9 mouse cellular contexts compared by ENCODE assay signal in genomic region chr3:90472213-90472612, GRCm38 (mm10). TPM values are rescaled to one million over a fixed set of nuclear protein-coding genes. Genes with fewer than 3 reads are reported as not detected.
DNase-seq lines count a peak whose midpoint lies in the region; ATAC-seq and TF ChIP-seq lines count a peak whose summit lies in the region.
"Had no signal": no experiment of that assay in that cellular context is flagged by ENCODE, and none has a peak within 500 bp of the region (broad histone marks: within the 10 kb centered on the region; RNA-seq: fewer than 3 reads in every experiment).

No protein-coding gene starts in this region.

- dilution Hi-C loops in CH12.LX (cut with MboI; ENCODE audit: extremely low pct_ligation_motif_present, extremely low pct_unique_long_range_greater_than_20kb, low sequenced_read_pairs): no loop called here

- no peak overlapping the region for H3K4me3 ChIP-seq in hindbrain, postnatal 0 days (ENCODE audit: low read length)
- H3K4me3 ChIP-seq in hindbrain, embryonic 14.5 days (replicated peaks; ENCODE audit: low read length): no peak overlapping the region
- no peak overlapping the region for H3K4me3 ChIP-seq in CH12.LX (replicated peaks in 1 of 3; ENCODE audit: low read depth in 2 of 3, low read length in 2 of 3, poor library complexity in 1 of 3)
- no peak overlapping the region for H3K4me3 ChIP-seq in bone marrow, adult 2 months (replicated peaks; ENCODE audit: control insufficient read depth, low read depth, low read length)
- no peak overlapping the region for H3K4me3 ChIP-seq in spleen, adult 2 months (ENCODE audit: extremely low read depth, insufficient read depth, insufficient read length)
- no peak overlapping the region for H3K4me3 ChIP-seq in midbrain, embryonic 10.5 days
- H3K4me3 ChIP-seq in forebrain, embryonic 13.5 days: no peak overlapping the region
- H3K4me3 ChIP-seq: embryonic facial prominence, embryonic 13.5 days had no signal

- peak; percentile 60 for TF ChIP-seq CTCF in hindbrain, postnatal 0 days (IDR thresholded peaks at IDR 0.05; ENCODE audit: low read depth)
- TF ChIP-seq CTCF in CH12.LX (conservative IDR thresholded peaks at IDR 0.05 in 1 of 2, IDR thresholded peaks at IDR 0.05 in 1 of 2; ENCODE audit: low read depth in 2 of 2, low read length in 2 of 2): peak; percentile 63 to 76
- TF ChIP-seq CTCF in bone marrow, adult 2 months (IDR thresholded peaks at IDR 0.05; ENCODE audit: control insufficient read depth, insufficient read depth, low read length): 0 out of 2 replicates have a peak, but pooled peaks have one; percentile 7
- TF ChIP-seq CTCF in spleen, adult 2 months (IDR thresholded peaks at IDR 0.05; ENCODE audit: extremely low read depth, insufficient read depth, insufficient read length, insufficient replicate concordance): peak; percentile 24; the same call in 1 of the 2 replicates

- peaks cover 12% of the 10 kb centered on the region for H3K79me2 ChIP-seq in CH12.LX (replicated peaks; ENCODE audit: control insufficient read depth, extremely low read depth, insufficient read depth, poor library complexity, severe bottlenecking)

- H3K9me3 ChIP-seq in hindbrain, postnatal 0 days (ENCODE audit: low read length): no peaks in the 10 kb centered on the region
- no peaks in the 10 kb centered on the region for H3K9me3 ChIP-seq in hindbrain, embryonic 14.5 days (ENCODE audit: control insufficient read depth, low read length)
- H3K9me3 ChIP-seq in CH12.LX (replicated peaks; ENCODE audit: low read length): no peaks in the 10 kb centered on the region
- no peaks in the 10 kb centered on the region for H3K9me3 ChIP-seq in midbrain, embryonic 10.5 days (replicated peaks)
- H3K9me3 ChIP-seq in forebrain, embryonic 13.5 days (replicated peaks): no peaks in the 10 kb centered on the region
- H3K9me3 ChIP-seq: embryonic facial prominence, embryonic 13.5 days had no signal

- DNase-seq in hindbrain, postnatal 0 days (ENCODE audit: low spot score): peak; percentile 17
- DNase-seq in hindbrain, embryonic 14.5 days (ENCODE audit: low spot score): no peak
- DNase-seq in CH12.LX (ENCODE audit: extremely low read depth): peak; percentile 79
- peak; percentile 55 to 69 for DNase-seq in kidney, adult 8-10 months
- DNase-seq in spleen, adult 2 months (ENCODE audit: low read depth in 1 of 2, low spot score in 2 of 2): peak; percentile 65 to 72
- DNase-seq in midbrain, embryonic 10.5 days (ENCODE audit: low spot score): no peak

- H3K36me3 ChIP-seq in hindbrain, postnatal 0 days (ENCODE audit: insufficient read depth, low read length): no peaks in the 10 kb centered on the region
- no peaks in the 10 kb centered on the region for H3K36me3 ChIP-seq in hindbrain, embryonic 14.5 days (replicated peaks; ENCODE audit: control insufficient read depth, insufficient read depth)
- H3K36me3 ChIP-seq in CH12.LX (replicated peaks in 1 of 2; ENCODE audit: control insufficient read depth in 1 of 2, insufficient read depth in 1 of 2, low read length in 1 of 2): no peaks in the 10 kb centered on the region
- H3K36me3 ChIP-seq in spleen, adult 2 months (ENCODE audit: control insufficient read depth, insufficient read depth, low read length): no peaks in the 10 kb centered on the region
- peaks cover 1% of the 10 kb centered on the region for H3K36me3 ChIP-seq in midbrain, embryonic 10.5 days
- H3K36me3 ChIP-seq in forebrain, embryonic 13.5 days (ENCODE audit: poor library complexity, severe bottlenecking): no peaks in the 10 kb centered on the region
- H3K36me3 ChIP-seq: embryonic facial prominence, embryonic 13.5 days had no signal

- ATAC-seq in hindbrain, postnatal 0 days: no peak
- ATAC-seq in hindbrain, embryonic 14.5 days (ENCODE audit: low FRiP score): no peak
- ATAC-seq in forebrain, embryonic 13.5 days: no peak

- H3K27ac ChIP-seq in hindbrain, postnatal 0 days: no peak overlapping the region
- no peak overlapping the region for H3K27ac ChIP-seq in hindbrain, embryonic 14.5 days
- 0 out of 2 replicates have a peak overlapping the region, but pooled peaks have one; percentile 13 for H3K27ac ChIP-seq in CH12.LX (ENCODE audit: insufficient read depth, low read depth)
- no peak overlapping the region for H3K27ac ChIP-seq in bone marrow, adult 2 months (ENCODE audit: control insufficient read depth, insufficient read depth, low read depth, low read length, poor library complexity)
- no peak overlapping the region for H3K27ac ChIP-seq in spleen, adult 2 months (ENCODE audit: insufficient read depth, low read length)
- H3K27ac ChIP-seq in midbrain, embryonic 10.5 days (replicated peaks): no peak overlapping the region
- no peak overlapping the region for H3K27ac ChIP-seq in forebrain, embryonic 13.5 days
- H3K27ac ChIP-seq: embryonic facial prominence, embryonic 13.5 days had no signal

- WGBS in hindbrain, postnatal 0 days: 31% methylated on average over 3 of the region's 3 CpGs
- WGBS in hindbrain, embryonic 14.5 days: 40% methylated on average over 3 of the region's 3 CpGs
- WGBS in bone marrow, adult 2 months: 3% methylated on average over 3 of the region's 3 CpGs
- WGBS in spleen, adult 2 months: 7% methylated on average over 3 of the region's 3 CpGs
- 35% methylated on average over 3 of the region's 3 CpGs for WGBS in midbrain, embryonic 10.5 days
- 31% methylated on average over 3 of the region's 3 CpGs for WGBS in forebrain, embryonic 13.5 days

- no peak overlapping the region for H3K4me2 ChIP-seq in hindbrain, postnatal 0 days (ENCODE audit: low read depth, low read length)
- no peak overlapping the region for H3K4me2 ChIP-seq in hindbrain, embryonic 14.5 days (replicated peaks)
- no peak overlapping the region for H3K4me2 ChIP-seq in CH12.LX (ENCODE audit: insufficient read depth, low read depth, poor library complexity, severe bottlenecking)
- H3K4me2 ChIP-seq in forebrain, embryonic 13.5 days: no peak overlapping the region
- H3K4me2 ChIP-seq: embryonic facial prominence, embryonic 13.5 days had no signal

- peak; percentile 38; the same call in 1 of the 2 replicates for TF ChIP-seq POLR2A in CH12.LX (IDR thresholded peaks at IDR 0.05; ENCODE audit: low read depth, low read length)
- TF ChIP-seq POLR2A in bone marrow, adult 2 months (IDR thresholded peaks at IDR 0.05; ENCODE audit: borderline replicate concordance, control insufficient read depth, low read depth, low read length): no peak
- TF ChIP-seq POLR2A in spleen, adult 2 months (IDR thresholded peaks at IDR 0.05; ENCODE audit: low read depth, low read length): no peak

- H3K9ac ChIP-seq in hindbrain, postnatal 0 days (replicated peaks; ENCODE audit: low read length): no peak overlapping the region
- H3K9ac ChIP-seq in hindbrain, embryonic 14.5 days: no peak overlapping the region
- H3K9ac ChIP-seq in CH12.LX (ENCODE audit: insufficient read depth, low read depth): no peak overlapping the region
- no peak overlapping the region for H3K9ac ChIP-seq in forebrain, embryonic 13.5 days
- H3K9ac ChIP-seq: embryonic facial prominence, embryonic 13.5 days had no signal

- H3K4me1 ChIP-seq in hindbrain, postnatal 0 days (ENCODE audit: insufficient read depth, low read length): no peaks in the 10 kb centered on the region
- peaks cover 5% of the 10 kb centered on the region for H3K4me1 ChIP-seq in hindbrain, embryonic 14.5 days (replicated peaks; ENCODE audit: control insufficient read depth, insufficient read depth, low read length)
- H3K4me1 ChIP-seq in CH12.LX (ENCODE audit: control insufficient read depth in 1 of 2, insufficient read depth in 2 of 2): peaks cover 2 to 12% of the 10 kb centered on the region in 2 experiments; a peak in 2 of 4 replicates
- H3K4me1 ChIP-seq in bone marrow, adult 2 months (ENCODE audit: control insufficient read depth, insufficient read depth, low read length): peaks cover 1% of the 10 kb centered on the region; the same call in 1 of the 2 replicates
- no peaks in the 10 kb centered on the region; the same call in 1 of the 2 replicates for H3K4me1 ChIP-seq in spleen, adult 2 months (ENCODE audit: control insufficient read depth, insufficient read depth, insufficient read length)
- H3K4me1 ChIP-seq in midbrain, embryonic 10.5 days: peaks cover 6% of the 10 kb centered on the region
- peaks cover 4% of the 10 kb centered on the region for H3K4me1 ChIP-seq in forebrain, embryonic 13.5 days

- TF ChIP-seq RAD21 in CH12.LX (IDR thresholded peaks at IDR 0.05; ENCODE audit: low read depth, low read length): peak; percentile 5

- in situ Hi-C loops in CH12.LX (cut with MboI; ENCODE audit: low pct_ligation_motif_present, low pct_unique_long_range_greater_than_20kb, low sequenced_read_pairs): no loop called here

- TF ChIP-seq EP300 in CH12.LX (IDR thresholded peaks at IDR 0.05; ENCODE audit: low read length): no peak

- no peaks in the 10 kb centered on the region for H3K27me3 ChIP-seq in hindbrain, postnatal 0 days (ENCODE audit: insufficient read depth, low read length)
- no peaks in the 10 kb centered on the region for H3K27me3 ChIP-seq in hindbrain, embryonic 14.5 days (ENCODE audit: control insufficient read depth, insufficient read depth, low read length)
- no peaks in the 10 kb centered on the region for H3K27me3 ChIP-seq in CH12.LX (replicated peaks)
- H3K27me3 ChIP-seq in spleen, adult 2 months (ENCODE audit: control insufficient read depth, insufficient read depth, low read length): no peaks in the 10 kb centered on the region
- H3K27me3 ChIP-seq in midbrain, embryonic 10.5 days (ENCODE audit: low read depth, poor library complexity, severe bottlenecking): no peaks in the 10 kb centered on the region
- H3K27me3 ChIP-seq in forebrain, embryonic 13.5 days: 0 out of 2 replicates have a peak, but pooled peaks cover 4% of the 10 kb centered on the region
- H3K27me3 ChIP-seq: embryonic facial prominence, embryonic 13.5 days had no signal

RNA-seq across cellular contexts. Expression of gene Ilf2, which starts 3.7 kb away (rescaled TPM):
- total RNA-seq in hindbrain, postnatal 0 days (2014; rRNA removed): 111 and 119 TPM in 2 replicates
- 177 and 178 TPM in 2 replicates for polyA plus RNA-seq in hindbrain, postnatal 0 days (2015; fragmentation: Nextera tagmentation; extraction: Ambion mirVana)
- 228 and 235 TPM in 2 replicates for polyA plus RNA-seq in hindbrain, embryonic 14.5 days (2014; fragmentation: Nextera tagmentation; extraction: Ambion mirVana)
- total RNA-seq in CH12.LX (2012; rRNA removed) (120 and 148 TPM in 2 replicates), CH12.LX (2014; rRNA removed) (182 and 208 TPM in 2 replicates)
- 197 and 199 TPM in 2 replicates for polyA plus RNA-seq in CH12.LX (2012; ENCODE audit: insufficient read length, low read depth)
- 85.2 and 110 TPM in 2 replicates for polyA plus RNA-seq in bone marrow, adult 2 months (2011; ENCODE audit: insufficient read depth, insufficient read length, low replicate concordance, missing spikeins)
- polyA plus RNA-seq in spleen, adult 2 months (2012; rRNA removed): 12.3 and 12.6 TPM in 2 replicates
- 343 and 346 TPM in 2 replicates for polyA plus RNA-seq in midbrain, embryonic 10.5 days (2016; fragmentation: Nextera tagmentation; extraction: Ambion mirVana)
- polyA plus RNA-seq in forebrain, embryonic 13.5 days (2015; fragmentation: Nextera tagmentation; extraction: Ambion mirVana): 367 and 388 TPM in 2 replicates

RNA-seq across cellular contexts. Expression of gene Npr1, which starts 6.5 kb away (rescaled TPM):
- total RNA-seq in hindbrain, postnatal 0 days (2014; rRNA removed): 3.5 and 6.2 TPM in 2 replicates
- 2.8 TPM in 2 replicates for polyA plus RNA-seq in hindbrain, postnatal 0 days (2015; fragmentation: Nextera tagmentation; extraction: Ambion mirVana)
- 2.8 and 4.0 TPM in 2 replicates for polyA plus RNA-seq in hindbrain, embryonic 14.5 days (2014; fragmentation: Nextera tagmentation; extraction: Ambion mirVana)
- total RNA-seq in CH12.LX (2012; rRNA removed) (0.13 TPM in 2 replicates), CH12.LX (2014; rRNA removed) (not detected in 2 replicates)
- polyA plus RNA-seq in CH12.LX (2012; ENCODE audit: insufficient read length, low read depth): not detected in 2 replicates
- 6.4 and 10.6 TPM in 2 replicates for polyA plus RNA-seq in bone marrow, adult 2 months (2011; ENCODE audit: insufficient read depth, insufficient read length, low replicate concordance, missing spikeins)
- polyA plus RNA-seq in spleen, adult 2 months (2012; rRNA removed): 15.4 and 16.1 TPM in 2 replicates
- 2.9 and 3.3 TPM in 2 replicates for polyA plus RNA-seq in midbrain, embryonic 10.5 days (2016; fragmentation: Nextera tagmentation; extraction: Ambion mirVana)
- polyA plus RNA-seq in forebrain, embryonic 13.5 days (2015; fragmentation: Nextera tagmentation; extraction: Ambion mirVana): 2.3 and 2.8 TPM in 2 replicates

RNA-seq across cellular contexts. Expression of gene Snapin, which starts 18.6 kb away (rescaled TPM):
- total RNA-seq in hindbrain, postnatal 0 days (2014; rRNA removed): 49.7 and 52.0 TPM in 2 replicates
- polyA plus RNA-seq in hindbrain, postnatal 0 days (2015; fragmentation: Nextera tagmentation; extraction: Ambion mirVana): 102 and 106 TPM in 2 replicates
- 86.8 and 94.0 TPM in 2 replicates for polyA plus RNA-seq in hindbrain, embryonic 14.5 days (2014; fragmentation: Nextera tagmentation; extraction: Ambion mirVana)
- total RNA-seq in CH12.LX (2012; rRNA removed): 18.4 and 18.9 TPM in 2 replicates
- total RNA-seq in CH12.LX (2014; rRNA removed): 39.8 and 42.0 TPM in 2 replicates
- polyA plus RNA-seq in CH12.LX (2012; ENCODE audit: insufficient read length, low read depth): 33.0 and 37.8 TPM in 2 replicates
- 14.8 and 22.4 TPM in 2 replicates for polyA plus RNA-seq in bone marrow, adult 2 months (2011; ENCODE audit: insufficient read depth, insufficient read length, low replicate concordance, missing spikeins)
- polyA plus RNA-seq in spleen, adult 2 months (2012; rRNA removed): 12.4 and 13.2 TPM in 2 replicates
- 65.5 and 75.1 TPM in 2 replicates for polyA plus RNA-seq in midbrain, embryonic 10.5 days (2016; fragmentation: Nextera tagmentation; extraction: Ambion mirVana)
- 73.5 and 76.5 TPM in 2 replicates for polyA plus RNA-seq in forebrain, embryonic 13.5 days (2015; fragmentation: Nextera tagmentation; extraction: Ambion mirVana)

RNA-seq across cellular contexts. Expression of gene Chtop, which starts 37.1 kb away (rescaled TPM):
- 210 and 220 TPM in 2 replicates for total RNA-seq in hindbrain, postnatal 0 days (2014; rRNA removed)
- 162 and 165 TPM in 2 replicates for polyA plus RNA-seq in hindbrain, postnatal 0 days (2015; fragmentation: Nextera tagmentation; extraction: Ambion mirVana)
- polyA plus RNA-seq in hindbrain, embryonic 14.5 days (2014; fragmentation: Nextera tagmentation; extraction: Ambion mirVana): 122 and 126 TPM in 2 replicates
- total RNA-seq in CH12.LX (2012; rRNA removed): 88.5 and 106 TPM in 2 replicates
- 130 and 134 TPM in 2 replicates for total RNA-seq in CH12.LX (2014; rRNA removed)
- 126 and 137 TPM in 2 replicates for polyA plus RNA-seq in CH12.LX (2012; ENCODE audit: insufficient read length, low read depth)
- 74.1 and 92.0 TPM in 2 replicates for polyA plus RNA-seq in bone marrow, adult 2 months (2011; ENCODE audit: insufficient read depth, insufficient read length, low replicate concordance, missing spikeins)
- 32.9 and 34.0 TPM in 2 replicates for polyA plus RNA-seq in spleen, adult 2 months (2012; rRNA removed)
- 193 and 205 TPM in 2 replicates for polyA plus RNA-seq in midbrain, embryonic 10.5 days (2016; fragmentation: Nextera tagmentation; extraction: Ambion mirVana)
- 214 and 215 TPM in 2 replicates for polyA plus RNA-seq in forebrain, embryonic 13.5 days (2015; fragmentation: Nextera tagmentation; extraction: Ambion mirVana)

RNA-seq across cellular contexts. Expression of gene Ints3, which starts 38.8 kb away (rescaled TPM):
- total RNA-seq in hindbrain, postnatal 0 days (2014; rRNA removed): 58.1 and 71.7 TPM in 2 replicates
- 19.9 and 20.4 TPM in 2 replicates for polyA plus RNA-seq in hindbrain, postnatal 0 days (2015; fragmentation: Nextera tagmentation; extraction: Ambion mirVana)
- polyA plus RNA-seq in hindbrain, embryonic 14.5 days (2014; fragmentation: Nextera tagmentation; extraction: Ambion mirVana): 32.2 and 36.0 TPM in 2 replicates
- total RNA-seq in CH12.LX (2012; rRNA removed) (30.7 and 36.5 TPM in 2 replicates), CH12.LX (2014; rRNA removed) (20.3 and 20.5 TPM in 2 replicates)
- 37.9 and 45.9 TPM in 2 replicates for polyA plus RNA-seq in CH12.LX (2012; ENCODE audit: insufficient read length, low read depth)
- polyA plus RNA-seq in bone marrow, adult 2 months (2011; ENCODE audit: insufficient read depth, insufficient read length, low replicate concordance, missing spikeins): 7.1 and 21.2 TPM in 2 replicates
- polyA plus RNA-seq in spleen, adult 2 months (2012; rRNA removed): 19.7 and 21.1 TPM in 2 replicates
- 36.2 and 36.9 TPM in 2 replicates for polyA plus RNA-seq in midbrain, embryonic 10.5 days (2016; fragmentation: Nextera tagmentation; extraction: Ambion mirVana)
- polyA plus RNA-seq in forebrain, embryonic 13.5 days (2015; fragmentation: Nextera tagmentation; extraction: Ambion mirVana): 27.8 and 29.3 TPM in 2 replicates

Comparison
In these comparisons a context has a peak if more than half of its experiments do, and no peak if none do; other contexts are left out.
1. DNase-seq: peak in hindbrain, postnatal 0 days (single experiment), CH12.LX (single experiment), kidney, adult 8-10 months (2 of 2) and spleen, adult 2 months (2 of 2); none in hindbrain, embryonic 14.5 days (single experiment) and midbrain, embryonic 10.5 days (single experiment).
2. CTCF ChIP-seq: peak in every context shown above with its lines; median percentile 70 in CH12.LX; 60 in hindbrain, postnatal 0 days; 24 in spleen, adult 2 months; 7 in bone marrow, adult 2 months.